Mouse (Mus musculus) kidney, postnatal 4 days (tissue): Measurements from ENCODE around the gene Megf11.

Experiments
- DNase-seq, 2 experiments: peaks; one replicate each; pipeline ENCODE4 v3.0.0; 2021; ENCODE audit warnings: mixed read lengths in 2 of 2

Gene Megf11

GRCm38 (mm10) chr9:64395238-64395920 is 10.0 kb downstream of the Megf11 start:
- no peak for DNase-seq

- DNase-seq: peak; percentile 67 to 73
Measured at GRCm38 (mm10) chr9:64397108-64397507, 11.7 kb downstream of the Megf11 start.

DNA sequence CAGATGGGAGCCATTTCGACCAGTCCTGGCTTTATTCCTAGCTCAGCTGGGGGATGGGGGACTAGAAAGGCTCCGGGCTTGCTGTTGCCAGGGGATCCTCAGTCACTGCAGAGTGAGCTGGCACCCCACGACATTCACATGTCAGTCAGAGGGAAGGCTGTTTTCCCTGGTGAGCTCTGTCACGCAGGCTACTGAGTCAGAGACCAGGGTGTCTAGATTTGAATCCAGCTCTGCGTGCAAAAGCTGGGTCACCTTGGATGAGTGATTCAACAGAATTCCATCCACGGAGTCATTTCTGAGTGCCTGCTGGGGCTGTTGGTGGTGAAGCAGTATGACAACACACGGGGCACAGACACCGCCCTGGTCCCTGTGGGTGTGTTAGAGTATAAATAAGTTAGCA is 13.7 kb downstream of the Megf11 start:
- no peak for DNase-seq

DNA sequence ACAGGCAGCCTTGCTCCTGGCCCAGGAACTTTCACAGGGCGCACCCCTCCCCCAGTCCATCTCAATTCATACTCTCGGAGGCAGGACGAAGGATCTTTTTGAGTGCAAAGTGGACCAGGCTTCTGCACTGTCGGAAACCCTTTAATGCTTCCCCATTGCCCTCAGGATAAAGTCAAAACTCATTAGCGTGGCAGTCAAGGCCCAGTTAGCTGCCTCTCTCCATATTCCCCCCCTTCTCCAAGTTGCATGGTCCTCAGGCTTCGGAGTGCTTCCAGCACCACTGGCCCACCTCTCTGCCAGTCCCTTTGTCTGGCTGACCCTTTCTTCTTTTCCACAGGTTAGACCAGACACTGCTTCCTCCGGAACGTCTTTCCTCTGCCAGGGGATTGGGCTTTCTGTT is 16.7 kb downstream of the Megf11 start:
- DNase-seq: no peak

- peak; percentile 55 to 71 for DNase-seq
Measured at GRCm38 (mm10) chr9:64406841-64407240, 21.4 kb downstream of the Megf11 start.

GRCm38 (mm10) chr9:64407390-64407970 is 22.1 kb downstream of the Megf11 start:
- DNase-seq: no peak

GRCm38 (mm10) chr9:64408821-64409220 is 23.4 kb downstream of the Megf11 start:
- DNase-seq: peak; percentile 41 to 45

- no peak for DNase-seq
Measured at GRCm38 (mm10) chr9:64420471-64420870, 35.0 kb downstream of the Megf11 start.

DNA sequence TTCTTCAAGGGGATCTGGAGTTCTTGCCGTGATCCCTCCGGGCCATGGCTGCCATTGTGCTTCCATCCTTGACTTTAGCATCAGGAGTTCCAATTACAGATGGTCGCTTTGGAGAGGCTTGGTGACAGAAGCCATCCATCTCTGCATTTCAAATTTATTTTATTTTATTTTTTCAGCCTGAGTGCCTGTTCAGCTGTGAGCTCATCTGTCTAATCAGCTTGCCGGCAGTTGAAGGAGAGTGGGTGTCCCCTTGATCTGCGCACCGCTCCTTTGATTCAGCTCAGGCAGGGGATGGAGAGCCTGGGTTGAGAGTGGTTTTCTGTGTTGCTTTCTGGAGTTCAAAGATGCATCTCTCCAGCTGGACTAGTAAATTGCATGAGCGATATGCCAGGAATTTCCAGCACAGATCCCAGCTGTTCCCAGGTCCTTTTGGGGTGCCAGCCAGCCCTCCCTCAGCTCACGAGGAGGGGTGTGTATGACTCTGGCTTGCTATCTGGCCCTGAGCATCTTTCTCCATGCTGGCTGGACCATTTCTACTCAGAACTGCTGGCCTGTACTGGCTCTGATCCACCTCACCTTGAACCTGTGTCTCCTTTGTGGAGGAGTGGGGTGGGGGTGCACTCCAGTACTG is 36.7 kb downstream of the Megf11 start:
- no peak for DNase-seq

DNA sequence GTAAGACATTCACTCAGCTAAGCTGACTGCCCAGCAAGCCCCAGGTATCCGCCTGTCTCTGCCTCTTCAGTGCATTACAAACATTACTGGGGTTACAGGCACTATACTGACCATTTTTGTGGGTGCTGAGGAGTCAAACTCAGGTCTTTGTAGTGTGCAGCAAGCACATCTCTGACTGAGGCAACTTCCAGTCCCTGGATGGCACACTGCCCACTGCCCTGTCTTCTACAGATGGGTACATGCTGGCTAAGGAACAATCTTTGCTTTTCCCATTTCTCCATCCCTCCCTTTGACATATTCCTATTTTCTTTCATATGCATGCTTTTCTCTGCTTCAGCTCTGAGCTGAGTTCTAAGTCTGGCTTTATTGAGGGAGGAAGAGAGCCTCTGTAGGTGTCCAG is 38.5 kb downstream of the Megf11 start:
- no peak for DNase-seq

DNA sequence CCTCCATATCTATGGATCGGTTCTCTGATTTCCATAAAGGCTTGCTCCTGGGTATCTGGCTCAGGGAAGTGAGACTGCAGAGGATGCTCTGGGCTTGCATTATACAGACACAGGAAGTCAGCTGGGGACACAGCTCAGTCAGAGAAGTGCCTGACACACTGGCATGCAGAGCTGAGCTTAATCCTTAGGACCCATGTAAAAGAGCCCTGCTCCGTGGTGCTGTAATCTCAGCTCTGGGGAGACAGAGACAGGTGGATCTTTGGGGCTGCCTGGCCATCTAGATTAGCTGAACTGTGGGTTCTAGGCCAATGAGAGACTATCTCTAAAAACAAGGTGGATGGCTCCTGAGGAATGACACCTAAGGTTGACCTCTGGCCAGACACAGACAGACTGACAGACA is 50.7 kb downstream of the Megf11 start:
- DNase-seq: no peak

DNA sequence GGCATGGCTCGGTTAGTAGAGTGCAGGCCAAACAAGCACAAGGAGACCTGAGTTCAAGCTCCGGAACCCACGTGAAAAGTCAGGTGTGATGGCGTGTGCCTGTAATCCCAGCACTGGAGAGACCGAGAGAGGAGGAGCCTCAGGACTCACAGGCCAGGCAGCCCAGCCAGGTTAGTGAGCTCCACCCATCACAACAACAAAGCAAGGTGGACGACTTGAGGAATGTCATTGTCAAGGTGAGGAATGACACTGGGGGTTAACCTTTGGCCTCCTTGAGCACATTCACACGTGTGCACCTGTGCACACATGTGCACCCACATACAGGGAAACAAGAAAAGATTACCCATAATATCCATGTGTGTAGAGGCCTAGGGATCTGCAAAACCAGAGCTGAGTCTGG is 54.7 kb downstream of the Megf11 start:
- DNase-seq: no peak

GRCm38 (mm10) chr9:64445981-64446380 is 60.6 kb downstream of the Megf11 start:
- DNase-seq: no peak

DNA sequence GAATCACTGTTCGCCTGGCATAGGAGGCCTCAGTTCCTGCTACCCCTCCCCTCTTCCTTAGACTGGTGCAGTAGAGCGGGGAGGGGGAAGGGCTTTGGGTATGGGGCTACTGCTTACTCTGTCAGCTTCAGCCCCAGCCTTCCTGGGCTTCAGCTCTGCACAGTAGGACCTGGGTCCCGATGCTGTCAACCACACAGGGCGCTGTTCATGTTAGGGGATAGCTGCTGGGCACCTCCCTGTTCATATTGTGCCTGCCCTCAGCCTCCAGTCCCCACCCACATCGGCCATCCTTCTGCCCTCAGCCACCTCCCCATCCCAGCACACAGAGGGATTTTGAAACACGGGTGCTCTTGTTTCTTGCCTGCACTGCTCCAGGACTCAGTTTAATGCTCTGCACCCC is 61.6 kb downstream of the Megf11 start:
- no peak for DNase-seq

- DNase-seq: peak; percentile 66 to 73
Measured at GRCm38 (mm10) chr9:64447522-64447921, 62.1 kb downstream of the Megf11 start.

DNA sequence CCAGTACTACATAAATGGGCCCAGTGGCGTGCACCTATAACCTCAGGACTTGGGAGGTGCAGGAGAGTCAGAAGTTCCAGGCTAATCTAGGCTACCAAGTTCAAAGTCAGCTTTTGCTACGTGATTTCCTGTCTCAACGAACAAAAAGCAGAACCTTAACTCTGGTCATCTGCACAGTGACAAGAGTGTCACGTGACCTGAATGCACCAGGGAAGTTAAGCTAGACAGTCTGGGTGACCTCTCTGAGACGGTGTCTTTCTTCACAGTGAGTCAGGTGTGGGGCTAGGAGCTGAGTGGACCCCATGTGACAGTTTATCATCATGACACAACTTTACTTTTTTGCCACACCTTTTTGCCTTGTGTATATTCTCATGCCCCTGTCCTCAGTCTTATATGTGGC is 67.3 kb downstream of the Megf11 start:
- DNase-seq: no peak

DNA sequence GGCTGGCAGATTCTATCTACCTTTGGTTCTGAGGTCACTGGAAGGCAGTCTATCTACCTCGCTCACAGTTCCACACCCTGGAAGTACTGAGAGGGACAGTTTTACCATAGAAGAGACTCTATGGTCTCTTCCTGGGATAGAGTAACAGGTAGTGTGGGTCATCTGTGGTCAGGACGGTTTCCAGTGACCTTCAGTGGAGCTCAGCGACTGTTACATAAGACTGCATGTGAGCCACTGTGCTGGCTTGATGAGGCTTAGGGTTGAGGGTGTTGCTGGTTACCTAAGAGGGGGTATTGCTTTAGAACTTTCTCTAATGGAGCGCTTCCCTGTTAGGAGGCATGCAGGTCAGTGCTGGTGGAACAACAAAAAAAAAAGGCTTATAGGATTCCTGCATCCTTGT is 68.8 kb downstream of the Megf11 start:
- DNase-seq: no peak

DNA sequence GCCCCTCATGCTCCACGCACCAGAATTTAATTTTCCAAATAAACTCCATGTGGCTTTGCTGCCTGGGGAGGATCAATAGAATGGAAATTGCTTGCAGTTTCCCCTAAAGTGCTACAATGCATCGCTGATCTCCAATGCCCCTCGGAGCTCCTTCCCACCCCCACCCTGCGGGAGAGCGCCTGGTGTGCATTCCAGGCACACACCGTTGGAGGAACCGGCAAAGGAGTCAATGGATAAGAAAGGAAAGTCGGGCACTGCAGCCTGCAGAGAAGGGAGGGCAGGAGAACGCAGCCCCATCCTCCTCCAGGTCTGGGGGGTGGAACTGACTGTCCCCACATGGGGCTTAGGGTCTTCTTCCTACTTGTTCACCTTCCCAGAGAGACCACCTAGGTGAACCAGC is 70.5 kb downstream of the Megf11 start:
- peak; percentile 43 to 53 for DNase-seq

GRCm38 (mm10) chr9:64457596-64457995 is 72.2 kb downstream of the Megf11 start:
- DNase-seq: peak in 1 of 2 experiments; percentile 57

DNA sequence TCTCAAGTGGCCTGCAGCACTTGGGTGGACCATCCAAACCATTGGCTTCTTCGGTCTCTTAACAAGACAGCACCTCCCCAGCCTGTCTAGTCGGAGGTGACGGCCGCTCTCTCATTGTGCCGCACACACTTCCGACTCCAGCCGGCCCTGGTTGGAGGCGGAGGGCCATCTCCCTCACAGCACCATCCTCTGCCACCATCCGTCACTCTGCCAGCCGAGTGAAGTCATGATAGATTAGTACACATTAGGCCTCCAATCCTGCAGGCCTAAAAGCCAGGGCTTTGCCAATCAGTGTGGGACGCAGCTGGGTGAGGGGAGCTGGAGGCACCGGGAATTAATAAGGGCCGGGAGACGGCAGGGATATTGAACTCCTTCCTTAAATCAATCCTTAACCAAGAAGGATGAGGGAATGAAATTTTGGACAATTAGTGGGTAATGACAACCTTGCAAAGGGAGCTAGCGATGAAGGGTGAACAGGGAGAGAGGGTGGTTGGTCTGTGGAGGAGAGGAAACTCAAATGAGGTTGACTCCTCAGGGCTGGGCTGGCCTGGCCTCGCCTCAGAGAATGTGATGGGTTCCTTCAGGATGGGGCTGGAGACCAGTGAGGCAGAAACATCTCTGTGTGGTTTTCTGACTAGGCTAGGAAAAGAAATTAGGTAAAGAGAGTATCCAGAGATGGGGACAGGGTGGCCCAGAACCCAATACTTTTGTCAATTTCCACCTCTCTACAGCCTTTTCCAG is 76.3 kb downstream of the Megf11 start:
- no peak for DNase-seq

GRCm38 (mm10) chr9:64462870-64463269 is 77.4 kb downstream of the Megf11 start:
- DNase-seq: peak; percentile 37 to 52

DNA sequence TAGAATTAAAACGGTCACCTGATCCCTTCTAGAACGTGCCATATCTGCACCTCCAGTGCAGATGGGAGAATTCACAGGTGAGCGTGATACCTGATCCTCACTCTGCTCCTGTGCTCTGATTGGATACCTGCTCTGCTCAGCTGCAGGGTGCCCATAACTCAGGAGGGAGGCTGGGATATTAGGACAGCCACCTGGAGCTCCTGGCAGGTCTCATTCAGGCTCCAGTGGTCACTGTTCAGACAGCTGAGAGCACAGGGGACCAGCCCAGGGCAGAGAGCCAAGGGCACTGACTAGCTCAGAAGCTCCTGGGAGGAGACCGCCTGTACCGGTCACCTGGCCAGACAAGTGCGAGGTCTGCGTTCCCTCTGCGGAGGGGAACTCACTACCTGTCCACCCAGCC is 80.7 kb downstream of the Megf11 start:
- peak; percentile 35 to 59 for DNase-seq

- DNase-seq: no peak
Measured at GRCm38 (mm10) chr9:64466564-64466963, 81.1 kb downstream of the Megf11 start.

DNA sequence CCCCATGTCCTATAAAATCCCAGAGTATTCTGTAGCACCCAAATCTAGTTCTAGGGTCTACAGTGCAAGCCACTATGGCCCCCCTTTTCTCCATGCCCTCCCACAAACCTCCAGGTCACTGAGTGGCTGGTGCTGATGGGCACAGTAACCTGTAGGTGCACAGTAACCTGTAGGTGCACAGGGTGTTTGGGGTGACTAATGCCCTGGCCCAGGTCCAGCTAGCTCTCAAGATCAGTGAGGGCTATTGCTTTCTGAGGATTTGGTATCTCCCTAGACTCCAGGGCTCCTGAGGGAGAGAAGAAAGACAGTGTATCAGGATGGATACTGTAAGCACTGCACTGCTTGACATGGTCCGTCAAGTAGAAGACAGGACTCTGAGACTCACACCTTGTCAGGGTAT is 85.4 kb downstream of the Megf11 start:
- DNase-seq: no peak
